Mouse (Mus musculus) right cerebral cortex, adult 18-20 months (tissue): ENCODE measurements around the gene Hist1h2af.
"Not testable (repeated sequence)": the region's sequence is repeated elsewhere in the genome, so short reads cannot be mapped to it uniquely, and the experiment has no call there.

Experiments
- DNase-seq: peaks from one replicate; pipeline ENCODE4 v3.0.0; 2022; ENCODE audit warnings: mixed read lengths

The Hist1h2af gene

DNA sequence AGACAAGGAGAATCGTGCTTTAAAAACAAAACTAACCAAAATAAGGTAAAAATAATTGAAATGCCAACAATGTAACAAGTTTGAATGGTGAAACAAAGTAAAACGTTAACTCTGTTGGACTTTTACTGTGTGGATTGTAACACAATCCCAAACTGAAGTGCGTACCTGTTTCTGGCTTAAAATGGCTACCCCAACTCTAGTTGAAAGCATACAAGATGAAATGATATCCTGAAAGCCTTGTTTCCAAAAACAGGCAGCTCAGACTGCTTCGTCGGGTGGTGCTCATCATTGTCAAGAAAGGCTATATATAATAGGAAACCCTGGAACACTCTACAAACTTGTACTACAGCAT, 27.8 kb downstream of the Hist1h2af start:
- not testable (repeated sequence) for DNase-seq

- peak; percentile 93 for DNase-seq
Observed at GRCm38 (mm10) chr13:23561883-23562659, 28.4 kb downstream of the Hist1h2af start, which contains the start of gene Hist1h3e. Hist1h3e (minus strand) TSS chr13:23562369.

DNA sequence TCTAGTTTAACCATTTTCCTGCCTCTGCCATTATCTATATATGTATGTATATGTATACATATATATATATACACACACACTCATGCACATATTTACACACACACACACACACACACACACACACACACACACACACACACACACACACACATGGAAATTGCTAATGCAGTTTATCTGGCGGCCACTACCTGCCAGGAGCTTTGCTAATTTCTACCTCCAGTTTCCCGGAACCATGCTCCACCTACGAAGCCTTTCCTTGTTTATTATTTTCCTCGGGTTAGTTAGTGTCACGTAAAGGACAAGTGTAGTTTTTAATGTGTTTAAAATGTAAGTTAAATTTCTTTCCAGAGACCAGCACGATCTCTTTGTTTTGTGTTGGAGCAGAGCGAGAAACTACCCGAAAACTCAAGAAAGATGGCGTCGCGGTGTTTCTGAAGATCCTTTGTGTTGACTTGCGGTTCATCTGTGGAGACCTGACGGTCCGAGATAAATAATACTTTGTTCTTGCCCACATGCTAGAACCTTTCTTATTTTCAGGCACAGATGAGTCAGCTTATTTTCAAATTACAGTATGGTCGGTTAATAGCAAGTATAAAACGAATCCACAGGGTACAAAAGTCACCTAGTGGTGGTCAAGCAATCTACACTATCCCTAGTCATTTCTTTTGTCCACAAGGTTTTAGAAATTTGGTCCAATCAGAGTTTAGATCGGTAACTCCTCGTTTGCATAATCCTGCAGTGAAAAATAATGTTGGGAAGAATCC, 29.2 kb downstream of the Hist1h2af start:
- no peak for DNase-seq

- no peak for DNase-seq
Observed at GRCm38 (mm10) chr13:23564482-23564881, 30.8 kb downstream of the Hist1h2af start.

DNA sequence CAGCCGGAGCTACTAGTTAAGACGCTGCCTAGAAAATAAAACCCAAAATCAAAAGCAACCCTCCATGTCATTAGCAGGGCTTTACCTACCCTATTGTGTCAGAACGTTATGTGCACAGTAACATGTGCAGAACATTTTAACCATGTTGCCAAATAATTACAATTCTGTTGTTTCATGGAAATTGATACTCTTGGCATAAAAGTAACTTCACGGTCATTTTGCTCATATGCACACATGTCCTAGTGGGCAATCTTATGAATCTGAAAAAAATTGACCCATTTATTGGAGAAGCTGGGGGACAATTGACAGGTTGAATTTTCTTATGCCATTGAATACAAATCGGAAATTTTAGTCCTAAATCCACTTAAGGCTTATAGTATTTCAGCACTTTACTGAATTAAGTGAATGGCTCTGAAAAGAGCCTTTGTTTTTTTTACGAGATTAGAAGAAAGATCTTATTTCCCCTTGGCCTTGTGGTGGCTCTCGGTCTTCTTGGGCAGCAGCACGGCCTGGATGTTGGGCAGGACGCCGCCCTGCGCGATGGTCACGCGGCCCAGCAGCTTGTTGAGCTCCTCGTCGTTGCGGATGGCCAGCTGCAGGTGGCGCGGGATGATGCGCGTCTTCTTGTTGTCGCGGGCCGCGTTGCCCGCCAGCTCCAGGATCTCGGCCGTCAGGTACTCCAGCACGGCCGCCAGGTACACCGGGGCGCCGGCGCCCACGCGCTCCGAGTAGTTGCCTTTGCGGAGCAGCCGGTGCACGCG, 36.7 kb downstream of the Hist1h2af start:
- not testable (repeated sequence) for DNase-seq

GRCm38 (mm10) chr13:23571022-23571503, 37.4 kb downstream of the Hist1h2af start, which contains the start of the genes Hist1h2ae and Hist1h2bg:
Hist1h2ae (minus strand) TSS chr13:23571220.
Hist1h2bg (plus strand) TSS chr13:23571396.
- peak; percentile 76 for DNase-seq

GRCm38 (mm10) chr13:23571504-23572217, 38.0 kb downstream of the Hist1h2af start:
- DNase-seq, result not testable (repeated sequence)

DNA sequence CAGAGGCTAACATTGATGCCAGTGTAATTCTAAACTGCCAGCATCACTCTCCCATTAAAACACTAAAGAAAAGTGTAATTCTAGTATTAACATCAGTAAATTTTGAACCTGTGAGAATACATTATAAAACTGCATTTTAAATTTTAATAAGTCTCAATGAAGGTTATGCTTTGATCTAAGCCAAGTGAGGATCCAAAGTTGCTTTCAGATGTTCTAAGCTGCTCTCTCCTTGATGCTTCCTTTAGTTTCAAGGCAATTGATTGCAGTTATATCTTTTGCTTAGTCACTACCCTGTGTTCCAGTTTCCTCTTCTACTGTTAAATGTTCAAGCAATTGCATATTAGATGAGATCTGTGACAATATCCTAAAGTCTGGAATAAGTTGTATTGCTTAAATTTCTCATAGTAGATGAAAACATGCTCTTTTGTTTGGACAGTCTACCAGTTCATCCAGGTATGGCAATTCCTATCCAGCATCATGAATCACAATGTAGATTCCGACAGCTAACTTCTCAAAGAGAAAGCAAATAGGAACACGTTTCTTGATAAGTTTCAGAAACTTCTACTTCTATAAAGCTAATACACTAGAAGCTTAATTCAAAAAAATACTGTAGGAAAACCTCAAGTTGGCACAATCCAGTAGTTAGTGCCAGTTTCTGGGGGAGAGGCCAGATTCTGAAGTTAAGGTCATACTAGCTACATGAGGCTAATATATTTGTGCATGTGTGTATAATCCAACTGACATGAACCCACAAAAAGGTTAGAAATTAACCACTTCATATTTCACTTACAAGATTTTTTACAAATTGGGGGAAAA, 38.7 kb downstream of the Hist1h2af start:
- DNase-seq, result no peak

DNA sequence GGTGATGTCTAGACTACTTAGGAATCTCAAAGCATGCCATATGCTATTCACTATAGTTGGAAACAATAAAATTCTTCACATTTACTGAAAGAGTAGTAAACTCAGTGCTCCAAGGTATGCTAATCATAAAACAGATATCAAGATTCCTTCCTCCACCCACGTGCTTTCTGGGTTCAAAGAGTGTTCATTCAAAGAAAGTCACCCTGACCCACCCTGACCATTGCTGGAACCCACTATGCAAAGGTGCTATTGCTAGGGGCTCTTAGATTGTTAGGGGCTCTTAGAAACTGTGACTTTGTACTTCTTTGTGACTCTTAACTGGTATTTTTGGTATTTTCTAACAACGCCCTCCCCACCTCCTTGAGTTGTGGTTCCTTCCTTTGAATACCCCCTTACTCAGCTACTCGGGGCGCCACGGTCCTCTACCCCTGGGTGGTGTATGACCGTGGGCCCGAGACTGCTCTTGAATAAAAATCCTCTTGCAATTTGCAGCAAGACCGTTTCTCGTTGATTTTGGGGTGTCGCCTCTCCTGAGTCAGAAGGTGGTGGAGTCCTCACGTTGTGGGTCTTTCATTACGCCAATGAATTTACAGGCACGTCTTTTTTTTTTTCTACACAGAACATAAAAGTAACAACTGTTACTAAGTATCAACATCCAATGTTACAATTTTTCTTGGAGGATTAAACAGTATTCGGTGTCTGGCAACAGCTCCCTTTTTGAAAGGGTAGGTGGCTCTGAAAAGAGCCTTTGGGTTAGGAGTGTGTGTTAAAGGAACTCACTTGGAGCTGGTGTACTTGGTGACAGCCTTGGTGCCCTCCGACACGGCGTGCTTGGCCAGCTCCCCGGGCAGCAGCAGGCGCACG, 39.6 kb downstream of the Hist1h2af start:
- not testable (repeated sequence) for DNase-seq

DNA sequence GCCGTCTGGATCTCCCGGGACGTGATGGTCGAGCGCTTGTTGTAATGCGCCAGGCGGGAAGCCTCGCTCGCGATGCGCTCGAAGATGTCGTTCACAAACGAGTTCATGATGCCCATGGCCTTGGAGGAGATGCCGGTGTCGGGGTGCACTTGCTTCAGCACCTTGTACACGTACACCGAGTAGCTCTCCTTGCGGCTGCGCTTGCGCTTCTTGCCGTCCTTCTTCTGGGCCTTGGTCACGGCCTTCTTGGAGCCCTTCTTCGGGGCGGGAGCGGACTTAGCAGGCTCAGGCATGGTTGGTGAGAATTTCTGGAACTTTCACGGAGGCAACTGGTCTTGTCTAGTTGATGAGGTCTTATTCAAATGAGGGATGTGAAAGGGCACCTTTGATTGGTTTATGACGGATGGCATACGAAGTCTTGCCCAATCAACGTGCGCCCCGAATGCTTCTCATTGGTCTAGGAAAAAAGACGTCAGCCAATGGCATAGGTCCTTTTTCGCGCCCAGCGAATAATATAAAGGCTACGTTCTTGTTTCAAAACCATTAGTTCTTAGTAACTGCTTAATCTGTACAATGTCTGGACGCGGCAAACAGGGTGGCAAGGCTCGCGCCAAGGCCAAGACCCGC, 40.3 kb downstream of the Hist1h2af start, which contains the start of the genes Hist1h2bf and Hist1h2ad:
Hist1h2bf (minus strand) TSS at position 299 of the 627 bp plus-strand sequence.
Hist1h2ad (plus strand) TSS at position 484 of the 627 bp plus-strand sequence.
- DNase-seq, result peak; percentile 95

GRCm38 (mm10) chr13:23574546-23575170, 41.0 kb downstream of the Hist1h2af start:
- not testable (repeated sequence) for DNase-seq

DNA sequence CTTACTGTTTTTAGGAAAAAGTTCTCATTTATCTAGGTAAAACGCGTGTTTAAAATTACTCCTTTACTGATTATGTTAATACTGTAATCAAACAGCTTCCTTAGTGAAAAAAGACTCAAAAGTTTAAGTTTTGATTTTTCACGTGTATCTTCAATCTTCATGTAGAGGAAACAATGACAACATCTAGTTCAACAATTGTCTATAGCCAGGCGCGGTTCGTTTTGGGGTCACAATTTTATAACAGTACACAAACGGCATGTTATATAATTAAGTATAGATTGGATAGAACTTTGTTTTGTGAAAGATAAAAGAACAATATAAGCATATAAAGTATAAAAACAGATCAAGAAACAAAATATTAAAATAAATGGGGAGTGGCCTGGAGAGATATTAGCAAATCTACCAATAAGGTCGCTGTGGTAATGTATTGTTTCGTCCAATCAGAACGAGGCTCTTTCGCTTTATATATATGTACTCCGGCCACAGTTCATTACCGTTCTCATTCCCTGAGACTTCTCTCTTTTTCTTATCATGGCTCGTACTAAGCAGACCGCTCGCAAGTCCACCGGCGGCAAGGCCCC, 41.7 kb downstream of the Hist1h2af start, which contains the start of gene Hist1h3d:
Hist1h3d (plus strand) TSS at position 493 of the 581 bp plus-strand sequence.
- DNase-seq, result peak; percentile 72

DNA sequence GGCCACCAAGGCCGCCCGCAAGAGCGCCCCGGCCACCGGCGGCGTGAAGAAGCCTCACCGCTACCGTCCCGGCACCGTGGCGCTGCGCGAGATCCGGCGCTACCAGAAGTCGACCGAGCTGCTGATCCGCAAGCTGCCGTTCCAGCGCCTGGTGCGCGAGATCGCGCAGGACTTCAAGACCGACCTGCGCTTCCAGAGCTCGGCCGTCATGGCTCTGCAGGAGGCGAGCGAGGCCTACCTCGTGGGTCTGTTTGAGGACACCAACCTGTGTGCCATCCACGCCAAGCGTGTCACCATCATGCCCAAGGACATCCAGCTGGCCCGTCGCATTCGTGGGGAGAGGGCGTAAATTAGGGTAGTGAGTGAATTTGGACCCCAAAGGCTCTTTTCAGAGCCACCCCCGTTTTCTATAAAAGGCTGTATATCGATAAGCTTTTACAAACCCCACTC, 42.2 kb downstream of the Hist1h2af start:
- not testable (repeated sequence) for DNase-seq

DNA sequence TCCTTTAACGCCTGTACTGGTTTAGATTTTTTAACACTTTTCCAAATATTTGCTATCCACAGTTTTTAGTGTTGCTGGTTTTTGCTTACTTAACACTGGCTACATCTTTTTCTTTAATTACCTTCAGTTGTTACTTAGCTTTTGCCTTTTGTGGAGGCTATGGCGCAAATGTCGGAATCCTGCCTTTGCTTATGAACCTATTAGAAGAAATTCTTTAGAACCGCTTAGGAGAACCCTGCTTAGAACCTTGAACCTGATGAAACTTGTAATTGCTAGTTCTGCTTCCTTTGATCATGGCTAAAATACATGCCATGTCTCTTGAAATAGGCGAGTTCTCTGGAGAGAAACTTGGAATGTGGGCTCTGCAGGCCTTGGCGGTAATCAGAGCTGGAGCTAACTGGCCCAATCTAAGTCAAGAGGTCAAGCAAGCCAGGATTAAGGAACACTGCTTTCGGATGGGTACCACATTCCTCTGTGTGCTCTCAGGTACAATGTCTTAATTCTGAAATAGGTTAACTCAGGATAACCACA, 42.7 kb downstream of the Hist1h2af start:
- no peak for DNase-seq

GRCm38 (mm10) chr13:23576906-23577639, 43.4 kb downstream of the Hist1h2af start:
- no peak for DNase-seq

- DNase-seq, result no peak
Observed at GRCm38 (mm10) chr13:23577835-23578234, 44.1 kb downstream of the Hist1h2af start.
